Mouse (Mus musculus) kidney, postnatal 36 days (tissue): ENCODE measurements around the gene Gp9.

Experiments used
- DNase-seq, 2 experiments: peaks; one replicate each; pipeline ENCODE4 v3.0.0; 2021 to 2022; ENCODE audit warnings: mixed read lengths in 2 of 2

The Gp9 gene

DNA sequence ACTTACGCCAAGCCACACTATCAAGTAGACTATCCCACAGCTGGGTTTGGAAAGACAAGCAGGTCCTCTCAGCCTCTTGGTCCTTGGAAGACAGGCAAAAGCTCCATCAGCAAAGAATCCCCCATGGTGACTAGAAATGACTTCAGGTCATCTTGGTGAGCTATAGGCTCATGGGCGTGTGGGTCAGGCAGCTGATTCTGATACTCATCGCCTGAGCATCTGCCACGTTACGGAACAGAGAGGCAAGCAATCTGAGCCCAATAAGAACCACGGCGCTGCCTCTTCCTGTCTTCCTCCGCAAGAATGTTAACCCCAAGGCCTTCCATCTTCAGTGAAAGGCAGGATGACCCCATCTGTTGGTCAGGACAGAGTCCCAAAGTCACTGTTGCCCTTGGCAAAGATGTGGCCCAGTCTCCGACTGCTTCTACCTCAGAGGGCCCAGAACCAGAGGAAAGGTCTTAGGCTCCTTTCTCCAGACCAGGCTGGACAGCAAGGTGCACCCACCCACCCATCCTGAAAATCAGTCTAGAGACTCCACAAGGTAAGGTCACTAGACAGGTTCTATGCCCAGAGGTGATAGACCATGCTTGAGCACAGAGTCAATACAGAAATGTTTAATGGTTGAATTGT lies 10.5 kb downstream of the Gp9 start:
- DNase-seq, result no peak

DNA sequence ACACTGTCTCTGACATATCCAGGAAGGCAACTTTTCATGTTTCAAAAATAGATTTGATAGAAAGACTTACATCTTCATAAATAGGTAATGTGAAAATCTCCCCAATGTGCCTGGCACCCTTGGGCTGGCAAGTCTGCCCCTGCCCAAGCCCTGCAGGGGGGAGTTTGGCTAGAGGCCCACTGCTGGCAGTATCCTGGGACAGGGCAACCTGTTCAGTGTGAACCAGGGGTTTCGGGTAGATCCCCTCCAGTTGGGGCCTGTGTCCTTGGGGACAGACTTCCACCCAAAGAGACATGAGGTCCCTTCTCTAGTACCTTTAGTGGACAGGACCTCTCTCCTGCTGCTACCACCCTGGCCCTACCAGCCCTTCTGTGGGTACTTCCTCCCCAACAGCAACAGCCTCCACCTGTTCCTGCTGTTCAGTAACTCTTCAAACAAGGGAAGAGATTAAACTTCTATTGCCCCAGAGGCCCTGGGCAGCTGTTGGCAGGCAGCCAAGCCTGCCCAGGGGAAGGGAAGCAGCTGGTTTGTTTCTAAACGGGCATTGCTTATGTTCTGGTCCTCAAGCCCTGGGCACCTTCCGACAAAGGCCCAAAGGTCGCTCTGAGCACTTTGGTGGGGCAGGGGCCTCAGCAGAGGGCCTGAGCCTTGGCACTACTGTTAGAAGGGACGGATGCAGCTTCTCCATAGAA lies 11.2 kb downstream of the Gp9 start:
- peak; percentile 67 to 73 for DNase-seq

DNA sequence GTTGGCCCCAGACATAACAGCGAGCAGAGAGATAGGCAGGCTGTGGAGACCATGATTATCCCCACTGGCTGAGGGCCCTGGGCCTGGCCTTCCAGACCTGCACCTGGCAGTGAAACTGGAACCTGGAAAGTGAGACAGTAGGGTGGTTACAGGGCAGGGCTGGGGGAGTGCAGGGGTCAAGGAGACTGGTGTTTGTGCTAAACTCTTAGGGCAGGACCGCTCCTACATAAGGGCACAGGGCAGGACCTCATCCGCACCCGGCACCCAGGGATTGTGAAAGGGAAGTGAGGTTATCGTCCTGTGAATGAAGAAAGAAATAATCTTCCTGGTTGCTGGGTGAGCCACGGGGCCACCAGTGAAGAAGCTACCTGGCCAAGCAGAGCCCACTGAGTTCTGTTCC lies 11.9 kb downstream of the Gp9 start:
- no peak for DNase-seq

DNA sequence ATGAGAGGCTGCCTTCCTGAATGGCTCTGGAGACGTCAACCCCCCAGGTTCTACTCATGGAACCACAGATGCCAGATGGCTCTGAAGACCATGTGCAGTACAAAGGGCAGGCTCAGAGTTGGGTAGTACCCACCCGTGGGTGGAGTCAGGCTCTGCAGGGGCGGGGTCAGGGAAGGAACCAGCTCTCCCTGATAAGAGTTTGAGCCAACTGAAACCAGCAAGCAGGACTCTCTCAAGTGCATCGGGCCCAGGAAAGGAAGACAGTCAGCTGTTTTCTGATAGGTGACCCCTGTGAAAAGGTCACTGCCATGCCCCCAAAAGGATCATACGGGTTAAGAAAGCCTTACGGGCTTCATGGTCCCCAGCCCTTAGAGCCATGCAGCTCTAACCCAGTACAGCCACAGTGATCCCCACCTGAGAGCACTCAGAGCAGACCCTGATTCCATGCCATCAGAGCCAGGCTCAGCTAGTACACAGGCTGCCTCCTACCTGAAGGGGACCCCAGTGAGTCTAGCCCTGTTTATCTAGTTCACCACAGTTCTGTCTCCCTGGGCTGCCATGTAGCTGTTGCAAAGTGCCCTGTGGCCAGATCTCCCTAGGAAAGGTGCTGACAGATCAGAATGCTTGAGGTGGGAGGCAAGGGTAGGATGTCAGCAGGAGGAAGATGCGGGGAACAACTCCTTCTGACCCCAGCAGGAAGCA lies 13.1 kb downstream of the Gp9 start:
- peak; percentile 50 to 69 for DNase-seq

GRCm38 (mm10) chr6:87791826-87792225 lies 14.0 kb downstream of the Gp9 start:
- DNase-seq, result no peak

DNA sequence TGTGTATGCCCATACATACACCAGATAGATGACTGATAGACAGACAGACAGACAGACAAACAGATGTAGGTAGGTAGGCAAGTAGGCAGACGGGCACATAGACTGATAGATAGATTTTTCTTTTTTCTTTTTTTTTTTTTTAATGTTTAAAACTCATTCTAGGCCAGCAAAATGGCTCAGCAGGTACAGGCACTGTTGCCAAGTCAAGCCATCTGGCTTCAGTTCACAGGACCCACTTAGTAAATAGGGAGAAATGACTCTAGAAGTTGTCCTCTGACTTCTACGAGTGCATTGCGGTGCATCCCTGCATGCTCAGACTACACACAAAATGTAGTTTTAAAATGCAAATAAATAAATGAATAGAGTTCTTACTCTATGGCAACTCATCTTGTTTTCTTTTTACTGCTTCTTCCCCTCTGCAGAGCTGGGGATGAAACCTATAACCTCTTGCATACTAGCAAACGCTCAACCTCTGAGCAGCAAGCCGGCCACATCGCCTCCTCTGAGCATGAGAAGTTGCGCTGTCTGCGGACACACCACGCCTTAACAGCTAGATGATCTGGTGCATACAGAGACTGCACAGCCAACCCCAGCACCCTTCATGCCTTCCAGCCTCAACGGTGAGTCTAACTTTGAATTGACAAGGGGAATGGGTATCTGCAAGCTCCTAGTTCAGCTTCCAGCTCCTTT lies 16.1 kb downstream of the Gp9 start:
- no peak for DNase-seq

DNA sequence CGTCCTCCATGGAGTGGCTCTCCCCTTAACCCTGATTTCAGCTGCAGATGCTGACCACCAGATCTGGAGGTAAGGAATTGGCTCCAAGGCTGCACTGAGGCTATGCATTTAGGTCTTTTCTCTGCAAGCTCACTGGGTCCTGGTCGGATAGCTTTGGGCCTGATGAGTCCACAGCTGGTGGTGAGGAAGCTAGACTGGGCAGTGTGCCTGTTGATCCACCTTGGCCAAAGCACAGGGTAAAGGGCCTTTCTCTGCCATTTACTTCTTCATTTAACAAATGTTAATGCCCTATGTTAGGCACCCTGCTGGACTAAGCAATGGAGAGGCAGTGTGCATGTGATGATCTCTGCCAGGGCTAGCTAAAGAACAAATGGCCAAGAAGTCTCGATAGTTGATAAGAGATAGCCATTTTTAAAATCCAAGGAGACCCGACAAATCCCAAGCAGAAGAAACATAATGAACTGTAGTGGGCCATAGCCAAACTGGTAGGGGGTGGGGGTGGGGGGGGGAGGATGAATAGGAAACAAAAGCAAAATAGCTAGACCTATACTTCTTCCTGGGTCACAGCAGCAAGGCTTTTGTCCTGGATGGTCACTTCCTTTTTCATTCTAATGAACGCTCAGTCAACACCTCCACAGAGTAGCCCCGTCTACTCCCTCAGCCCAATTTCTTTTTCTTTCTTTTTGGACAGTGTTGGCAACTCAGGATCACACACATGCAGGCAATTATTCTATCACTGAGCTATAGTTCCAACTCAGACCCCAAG lies 17.7 kb downstream of the Gp9 start:
- no peak for DNase-seq

DNA sequence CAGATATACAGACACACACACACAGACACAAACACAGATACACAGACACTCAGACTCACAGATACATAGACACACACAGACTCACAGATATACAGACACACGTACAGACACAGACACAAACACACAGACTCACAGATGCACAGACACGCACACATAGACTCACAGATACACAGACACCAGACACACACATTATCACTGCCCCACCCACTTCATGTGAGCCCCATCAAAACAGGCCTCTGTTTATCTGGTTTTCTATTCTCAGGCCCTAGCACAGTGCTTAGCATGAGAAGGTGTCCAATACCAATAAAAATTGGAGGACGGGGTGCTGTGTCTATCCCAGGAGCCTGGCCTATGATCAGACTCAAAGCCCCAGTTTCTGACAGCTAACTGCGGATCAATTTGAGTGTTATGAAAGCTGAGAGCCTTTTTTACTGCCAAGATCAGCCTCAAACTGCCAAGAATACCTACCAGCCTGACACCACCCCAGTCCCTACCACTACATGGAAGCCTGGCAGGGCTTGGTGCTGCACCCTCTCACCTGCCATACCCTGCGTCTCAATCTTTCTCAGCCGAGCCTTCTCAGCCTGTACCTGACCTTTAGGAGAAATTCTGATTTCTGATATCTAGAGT lies 18.5 kb downstream of the Gp9 start:
- no peak for DNase-seq

GRCm38 (mm10) chr6:87797321-87797720 lies 19.4 kb downstream of the Gp9 start:
- DNase-seq, result peak in 1 of 2 experiments; percentile 58

DNA sequence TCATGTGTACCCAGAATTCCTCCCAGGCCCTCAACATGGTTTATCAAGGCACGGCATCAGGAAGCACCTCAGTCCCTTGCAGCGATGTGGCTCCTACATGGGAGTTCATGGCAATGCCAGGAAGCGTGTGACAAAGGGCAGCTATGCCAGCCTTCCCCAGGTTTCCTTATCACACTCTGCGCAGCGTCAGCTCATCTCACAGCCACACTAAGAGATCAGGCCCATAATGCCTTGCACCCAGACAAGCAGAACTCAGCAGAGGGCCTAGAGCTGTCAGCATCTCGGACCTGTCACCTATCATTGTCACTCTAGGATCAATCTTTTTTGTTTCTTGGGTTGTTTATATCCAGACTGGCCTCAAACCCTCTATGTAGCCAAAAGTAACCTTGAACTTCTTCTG lies 21.7 kb downstream of the Gp9 start:
- DNase-seq, result no peak

GRCm38 (mm10) chr6:87802462-87802861 lies 24.6 kb downstream of the Gp9 start:
- DNase-seq, result no peak

DNA sequence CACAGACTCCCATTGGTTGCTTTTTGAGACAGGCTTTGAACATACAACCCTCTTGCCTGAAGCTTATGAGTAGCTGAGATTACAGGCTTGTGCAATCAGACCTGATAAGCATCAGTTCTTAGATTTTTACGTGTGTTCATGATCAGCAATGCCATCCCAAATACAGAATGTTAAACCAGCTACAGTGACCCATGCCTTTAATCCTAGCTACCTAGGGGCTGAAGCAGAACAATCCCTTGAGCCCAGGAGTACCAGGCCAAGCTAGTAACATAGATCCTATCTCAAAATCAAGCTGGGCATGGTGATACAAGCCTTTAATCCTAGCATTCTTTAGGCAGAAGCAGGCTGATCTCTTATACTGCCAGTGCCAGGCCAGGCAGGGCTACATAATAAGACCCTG lies 26.2 kb downstream of the Gp9 start:
- no peak for DNase-seq

GRCm38 (mm10) chr6:87804886-87805285 lies 27.0 kb downstream of the Gp9 start:
- no peak for DNase-seq

- no peak for DNase-seq
These were observed 27.6 kb downstream of the Gp9 start for GRCm38 (mm10) chr6:87805448-87805847.

DNA sequence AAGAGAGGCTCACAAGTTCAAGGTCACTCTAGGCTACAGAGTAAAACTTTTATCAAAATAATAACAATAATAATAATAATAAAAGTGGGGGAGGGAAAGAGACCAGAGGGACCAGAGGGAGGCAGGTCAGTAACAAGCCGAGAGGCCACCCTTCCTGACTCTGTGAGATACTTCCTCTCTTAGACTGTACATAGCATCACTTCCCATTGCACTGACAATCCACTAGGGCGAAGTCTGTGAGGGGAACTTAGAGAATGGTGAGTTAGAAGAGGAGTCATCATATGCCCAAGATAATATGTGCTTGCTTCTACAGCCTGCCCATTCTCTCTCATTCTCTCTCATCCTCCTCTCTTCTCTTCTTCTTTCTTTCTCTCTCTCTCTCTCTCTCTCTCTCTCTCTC lies 28.2 kb downstream of the Gp9 start:
- DNase-seq, result no peak

DNA sequence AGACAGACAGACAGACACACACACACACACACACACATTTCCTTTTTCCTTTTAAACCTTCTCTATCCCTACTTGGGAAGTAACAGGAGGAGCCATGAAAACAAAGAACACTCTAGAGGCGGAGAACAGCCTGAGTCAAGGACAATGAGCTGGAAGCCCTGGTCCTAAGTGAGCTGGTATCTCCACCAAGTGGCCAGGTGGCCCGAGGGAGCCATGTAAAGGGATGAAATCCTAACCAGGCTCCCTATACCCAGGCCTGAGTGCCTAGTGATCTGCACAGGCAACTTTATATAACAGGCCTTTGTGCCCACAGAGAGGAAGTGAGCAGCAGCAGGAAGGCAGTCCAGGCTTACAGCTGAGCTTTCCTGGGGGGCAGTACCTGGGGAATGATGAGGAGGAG lies 29.0 kb downstream of the Gp9 start:
- DNase-seq, result no peak

GRCm38 (mm10) chr6:87807735-87808440 lies 30.0 kb downstream of the Gp9 start:
- no peak for DNase-seq

DNA sequence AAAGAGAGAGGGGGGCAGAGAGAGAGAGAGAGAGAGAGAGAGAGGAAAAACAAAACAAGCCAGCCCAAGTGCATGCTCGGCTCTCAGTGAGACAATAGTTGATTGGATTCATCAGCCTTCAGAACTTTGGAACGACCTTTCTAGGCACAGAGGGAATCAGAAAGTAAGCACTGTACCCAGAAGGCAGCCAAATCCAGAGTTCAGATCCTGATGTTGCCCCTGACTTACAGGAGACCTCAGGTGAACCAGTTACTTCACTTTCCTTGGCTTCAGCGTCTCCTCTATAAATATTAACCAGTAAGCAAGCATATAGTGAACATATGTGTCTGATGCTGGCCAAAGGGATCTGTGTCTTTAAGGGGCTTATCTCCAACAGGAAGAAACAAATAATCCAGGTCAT lies 30.6 kb downstream of the Gp9 start:
- peak in 1 of 2 experiments; percentile 58 for DNase-seq

DNA sequence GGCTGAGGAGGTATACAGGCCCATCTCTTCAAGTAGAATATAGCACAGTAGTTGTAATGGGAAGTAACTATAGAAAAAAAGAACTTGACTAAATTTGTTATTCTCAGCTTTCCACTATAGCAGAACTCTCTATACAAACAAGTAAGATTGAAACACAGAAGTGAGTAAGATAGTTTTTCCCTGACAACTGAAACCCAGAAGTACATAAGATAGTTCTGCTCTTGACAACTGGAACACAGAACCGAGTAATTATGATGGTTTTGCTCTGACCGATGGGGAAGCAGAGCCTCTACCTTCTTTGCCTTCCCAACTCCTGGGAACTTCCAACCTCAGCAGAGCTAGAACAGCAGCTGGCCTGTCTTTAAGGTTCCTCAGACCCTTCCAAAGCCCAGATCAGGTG lies 31.3 kb downstream of the Gp9 start:
- no peak for DNase-seq

DNA sequence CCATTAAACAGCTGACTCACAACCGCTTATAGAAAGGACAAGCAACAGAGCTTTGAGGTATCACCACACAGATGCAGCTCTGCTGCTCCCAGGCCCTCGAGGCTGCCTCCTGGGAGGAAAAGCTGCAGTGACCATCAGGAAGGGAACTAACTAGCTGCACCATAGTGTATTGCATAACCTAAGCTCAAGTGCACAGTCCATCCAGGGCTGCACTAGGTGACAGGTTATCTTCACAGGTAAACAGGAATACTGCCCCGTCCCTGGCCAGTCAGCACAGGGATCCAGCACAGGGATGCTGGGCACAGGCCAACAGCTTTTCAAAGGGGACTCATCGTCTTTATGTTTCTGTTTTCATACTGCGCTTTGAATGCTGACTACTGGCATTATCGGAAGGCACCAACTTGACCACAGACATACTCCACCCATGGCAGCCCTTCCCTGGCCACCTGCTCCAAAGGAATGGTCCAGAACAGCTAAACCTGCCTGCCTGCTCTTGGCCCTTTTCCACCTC lies 31.8 kb downstream of the Gp9 start:
- DNase-seq, result peak; percentile 41 to 54

DNA sequence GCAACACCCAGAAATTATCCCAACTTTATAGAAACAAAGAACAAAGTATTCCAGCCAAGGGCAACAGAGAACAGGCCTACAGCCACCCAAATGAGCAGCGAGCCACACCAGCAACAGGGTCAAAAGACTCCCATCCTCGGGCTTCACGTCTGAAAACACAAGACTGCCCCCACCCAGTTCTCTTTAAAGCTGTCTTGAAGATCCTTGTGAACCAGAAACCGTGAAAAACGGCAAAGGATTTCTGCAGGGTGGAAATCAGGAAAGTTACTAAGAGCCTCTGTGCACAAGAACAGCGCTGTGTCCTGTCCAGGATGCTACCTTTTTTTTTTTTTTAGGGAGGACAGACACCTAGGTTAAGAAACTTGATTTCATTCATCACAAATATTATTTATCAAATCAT lies 32.4 kb downstream of the Gp9 start:
- no peak for DNase-seq
